Mouse (Mus musculus) liver, adult 2 months (tissue): ENCODE measurements at regions not wholly inside any gene's neighbourhood (a gene's known extent, or its start where the extent isn't known, plus 50 kb on each side); places are given as distances from the start of the nearest gene placed in this dataset.

Experiments used
- DNase-seq: peaks from one replicate; pipeline ENCODE4 v3.0.0-alpha.2; 2011; ENCODE audit warnings: low read depth, low spot score; ENCODE audit errors: extremely low read depth
- H3K27ac ChIP-seq: fragments of 200-500 bp; replicated peaks from 2 replicates; pipeline ENCODE4 v1.5.1; 2012; ENCODE audit warnings: low read depth, mild to moderate bottlenecking, control low read depth, inconsistent platforms, low read length; ENCODE audit not compliant: insufficient read depth
- H3K27me3 ChIP-seq: fragments of 200-500 bp; 2 replicates; pipeline ENCODE4 v1.6.1; 2012; ENCODE audit warnings: mild to moderate bottlenecking, moderate library complexity, low read length, inconsistent platforms; ENCODE audit not compliant: control insufficient read depth, insufficient read depth
- H3K36me3 ChIP-seq: fragments of 200-500 bp; 2 replicates; pipeline ENCODE4 v1.6.1; 2012; ENCODE audit warnings: low read length, inconsistent platforms; ENCODE audit not compliant: control insufficient read depth, insufficient read depth
- H3K4me1 ChIP-seq: fragments of 200-500 bp; 2 replicates; pipeline ENCODE4 v1.6.1; 2011; ENCODE audit warnings: low read length; ENCODE audit not compliant: control insufficient read depth, insufficient read depth
- H3K4me3 ChIP-seq: fragments of 200-500 bp; 2 replicates; pipeline ENCODE4 v1.5.1; 2011; ENCODE audit warnings: low read depth, mild to moderate bottlenecking, control low read depth, low read length, moderate library complexity; ENCODE audit not compliant: insufficient read depth
- H3K79me2 ChIP-seq: fragments of 200-500 bp; 2 replicates; pipeline ENCODE4 v1.6.1; 2012; ENCODE audit warnings: inconsistent platforms, mild to moderate bottlenecking, low read length, moderate library complexity; ENCODE audit not compliant: control insufficient read depth, insufficient read depth
- H3K9ac ChIP-seq: fragments of 200-500 bp; 2 replicates; pipeline ENCODE4 v1.6.1; 2012; ENCODE audit warnings: low read depth, mild to moderate bottlenecking, control low read depth, inconsistent platforms, low read length
- CTCF ChIP-seq: fragments of 200-500 bp; IDR thresholded peaks from 2 replicates; pipeline ENCODE4 v1.5.1; 2011; ENCODE audit warnings: low read depth, low read length, control low read depth
- POLR2A ChIP-seq: fragments of 200-500 bp; IDR thresholded peaks from 2 replicates; pipeline ENCODE4 v1.6.1; 2011; ENCODE audit warnings: low read length, control low read depth; ENCODE audit not compliant: insufficient read depth; ENCODE audit errors: extremely low read depth
- WGBS: fragments of 180-500 bp; shearing (Covaris S2); methylation state at CpG from one replicate; pipeline ENCODE4 v1.1.7; 2018; 5-methylcytosine and 5-hydroxymethylcytosine counted together

GRCm38 (mm10) chr9:112358711-112359298, 123.1 kb upstream of the Arpp21 start:
- no peak overlapping the region for H3K9ac ChIP-seq
- no peak overlapping the region for H3K27ac ChIP-seq
- TF ChIP-seq POLR2A (no peak), CTCF (no peak)
- H3K4me3 ChIP-seq = no peak overlapping the region
- H3K79me2 ChIP-seq = no peaks in the 10 kb centered on the region
- DNase-seq = no peak
- no peaks in the 10 kb centered on the region for H3K4me1 ChIP-seq
- H3K27me3 ChIP-seq = no peaks in the 10 kb centered on the region
- H3K36me3 ChIP-seq = no peaks in the 10 kb centered on the region
- 65% methylated on average over 5 of the region's 5 CpGs for WGBS

- no peaks in the 10 kb centered on the region for H3K79me2 ChIP-seq
- H3K27ac ChIP-seq = no peak overlapping the region
- H3K27me3 ChIP-seq = no peaks in the 10 kb centered on the region
- no peaks in the 10 kb centered on the region for H3K36me3 ChIP-seq
- TF ChIP-seq CTCF (no peak), POLR2A (no peak)
- no peak for DNase-seq
- 75% methylated on average over 3 of the region's 3 CpGs for WGBS
- H3K4me3 ChIP-seq = no peak overlapping the region
- no peak overlapping the region for H3K9ac ChIP-seq
- no peaks in the 10 kb centered on the region for H3K4me1 ChIP-seq
Observed at GRCm38 (mm10) chr9:112353196-112353595, 117.5 kb upstream of the Arpp21 start.

GRCm38 (mm10) chr9:112348942-112349341, 113.2 kb upstream of the Arpp21 start:
- TF ChIP-seq CTCF (no peak), POLR2A (no peak)
- H3K79me2 ChIP-seq = no peaks in the 10 kb centered on the region

GRCm38 (mm10) chr9:112344792-112345191, 109.1 kb upstream of the Arpp21 start:
- TF ChIP-seq POLR2A (no peak), CTCF (no peak)
- H3K4me3 ChIP-seq = no peak overlapping the region
- no peaks in the 10 kb centered on the region for H3K27me3 ChIP-seq
- H3K79me2 ChIP-seq = no peaks in the 10 kb centered on the region
- H3K9ac ChIP-seq = no peak overlapping the region
- WGBS = 58% methylated on average over 1 of the region's 1 CpGs
- H3K4me1 ChIP-seq = no peaks in the 10 kb centered on the region
- DNase-seq = no peak
- H3K36me3 ChIP-seq = no peaks in the 10 kb centered on the region
- H3K27ac ChIP-seq = no peak overlapping the region

More at GRCm38 (mm10) chr9:112348942-112349341, 113.2 kb upstream of the Arpp21 start:
- H3K36me3 ChIP-seq = no peaks in the 10 kb centered on the region
- H3K4me1 ChIP-seq = no peaks in the 10 kb centered on the region
- no peak overlapping the region for H3K9ac ChIP-seq
- no peaks in the 10 kb centered on the region for H3K27me3 ChIP-seq
- no peak for DNase-seq
- no peak overlapping the region for H3K4me3 ChIP-seq
- no peak overlapping the region for H3K27ac ChIP-seq

- no peaks in the 10 kb centered on the region for H3K27me3 ChIP-seq
- no peak for DNase-seq
- H3K4me3 ChIP-seq = no peak overlapping the region
- H3K79me2 ChIP-seq = no peaks in the 10 kb centered on the region
- WGBS = 62% methylated on average over 2 of the region's 2 CpGs
- TF ChIP-seq POLR2A (no peak), CTCF (no peak)
- no peaks in the 10 kb centered on the region for H3K36me3 ChIP-seq
- no peak overlapping the region for H3K9ac ChIP-seq
- H3K4me1 ChIP-seq = no peaks in the 10 kb centered on the region
- H3K27ac ChIP-seq = no peak overlapping the region
Observed at GRCm38 (mm10) chr9:112340363-112340762, 104.6 kb upstream of the Arpp21 start.

- no peaks in the 10 kb centered on the region for H3K36me3 ChIP-seq
- 77% methylated on average over 5 of the region's 5 CpGs for WGBS
- no peak overlapping the region for H3K27ac ChIP-seq
- no peak overlapping the region for H3K4me3 ChIP-seq
- no peaks in the 10 kb centered on the region for H3K27me3 ChIP-seq
- no peak for TF ChIP-seq POLR2A
- TF ChIP-seq CTCF = no peak
- DNase-seq = no peak
- no peaks in the 10 kb centered on the region for H3K79me2 ChIP-seq
- H3K9ac ChIP-seq = no peak overlapping the region
- H3K4me1 ChIP-seq = no peaks in the 10 kb centered on the region
Observed at GRCm38 (mm10) chr9:112320016-112320415, 84.3 kb upstream of the Arpp21 start.
